Mouse (Mus musculus) ovary, postnatal 36 days (tissue): Measurements from ENCODE around the gene Phyhd1.

Experiments
- DNase-seq: peaks from one replicate; pipeline ENCODE4 v3.0.0; 2022; ENCODE audit warnings: low spot score, mixed read lengths

Phyhd1 gene

GRCm38 (mm10) chr2:30285416-30286181, 19.6 kb downstream of the Phyhd1 start:
- DNase-seq: no peak

- DNase-seq: peak; percentile 96
Observed at GRCm38 (mm10) chr2:30286192-30287026, 20.4 kb downstream of the Phyhd1 start, which contains the start of the genes Dolk and Nup188. Gene Dolk, minus strand, starts transcription at chr2:30286334. Gene Nup188, plus strand, starts transcription at chr2:30286397.

- no peak for DNase-seq
Observed at GRCm38 (mm10) chr2:30287027-30287373, 21.0 kb downstream of the Phyhd1 start.

- no peak for DNase-seq
Observed at GRCm38 (mm10) chr2:30299525-30299924, 33.5 kb downstream of the Phyhd1 start.

- DNase-seq: no peak
Observed at GRCm38 (mm10) chr2:30299966-30300365, 34.0 kb downstream of the Phyhd1 start.

- DNase-seq: no peak
Observed at GRCm38 (mm10) chr2:30306087-30306486, 40.1 kb downstream of the Phyhd1 start.

- DNase-seq: no peak
Observed at GRCm38 (mm10) chr2:30309351-30309750, 43.3 kb downstream of the Phyhd1 start.

GRCm38 (mm10) chr2:30311481-30311880, 45.5 kb downstream of the Phyhd1 start:
- no peak for DNase-seq

GRCm38 (mm10) chr2:30316136-30316535, 50.1 kb downstream of the Phyhd1 start:
- DNase-seq: no peak

- DNase-seq: no peak
Observed at GRCm38 (mm10) chr2:30316955-30317354, 51.0 kb downstream of the Phyhd1 start.

GRCm38 (mm10) chr2:30319260-30319659, 53.3 kb downstream of the Phyhd1 start:
- no peak for DNase-seq

GRCm38 (mm10) chr2:30323111-30323510, 57.1 kb downstream of the Phyhd1 start:
- no peak for DNase-seq

GRCm38 (mm10) chr2:30325296-30325695, 59.3 kb downstream of the Phyhd1 start:
- DNase-seq: no peak

- DNase-seq: no peak
Observed at GRCm38 (mm10) chr2:30327276-30327675, 61.3 kb downstream of the Phyhd1 start.

- DNase-seq: no peak
Observed at GRCm38 (mm10) chr2:30328791-30329190, 62.8 kb downstream of the Phyhd1 start.
